Comparison of ENCODE assay signal across 8 mouse cellular contexts in the genomic region with DNA sequence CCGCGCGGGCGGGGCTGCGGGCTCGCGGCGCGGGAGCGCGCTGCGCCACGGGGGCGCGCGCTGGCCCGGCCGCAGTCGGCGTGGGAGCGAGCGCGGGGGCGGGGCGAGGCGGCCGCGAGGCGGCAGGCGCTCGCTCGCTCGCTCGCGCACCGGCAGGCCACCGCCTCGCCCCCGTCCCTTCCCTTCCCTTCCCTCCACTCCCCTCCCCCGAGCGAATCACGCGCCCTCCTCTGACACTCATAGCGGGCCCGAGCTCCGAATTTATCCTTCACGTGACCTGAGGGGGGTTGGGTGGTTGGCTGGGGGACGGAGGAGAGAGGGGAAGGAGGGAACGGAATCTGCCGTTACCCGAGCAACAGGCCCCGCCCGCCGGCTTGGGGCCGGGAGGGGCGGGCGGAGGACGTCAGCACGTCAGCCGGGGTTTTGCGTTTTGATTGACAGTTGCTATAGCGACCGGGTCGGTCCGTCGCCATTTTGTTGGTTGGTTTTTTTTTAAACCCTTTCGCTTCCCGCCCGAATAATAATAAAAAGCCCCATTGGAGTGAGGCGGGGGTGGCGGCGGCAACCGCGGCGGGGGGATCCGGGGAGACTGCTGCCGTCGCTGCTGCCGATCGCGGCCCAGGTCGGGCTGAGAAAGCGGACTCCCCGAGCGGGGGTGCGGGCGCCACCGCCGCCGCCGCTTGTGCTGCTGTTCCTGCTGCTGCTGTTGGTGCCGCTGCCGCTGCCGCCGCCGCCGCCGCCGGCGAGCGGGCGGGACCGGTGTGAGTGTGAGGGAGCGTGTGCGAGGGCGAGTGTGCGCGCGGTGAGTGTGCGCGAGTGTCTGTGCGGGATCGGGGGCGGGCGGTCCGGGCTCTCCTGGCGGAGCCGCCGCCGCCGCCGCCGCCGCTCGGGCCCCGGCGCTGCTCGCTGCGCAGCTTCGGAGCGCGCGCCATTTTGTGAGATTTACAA. TPM values are rescaled to one million over a fixed set of nuclear protein-coding genes. Genes with fewer than 3 reads are reported as not detected.
DNase-seq lines count a peak whose midpoint lies in the region; ATAC-seq lines count a peak whose summit lies in the region.

A gene (plus strand): TSS at position 782 of the 948 bp plus-strand sequence.

- DNase-seq in adipocyte (ENCODE audit: low spot score) = peak; percentile 100
- DNase-seq in embryo, embryonic 10 days (ENCODE audit: low spot score) = peak; percentile 95
- peak; percentile 99 for DNase-seq in gastrocnemius, postnatal 10 days
- peak; percentile 100 for DNase-seq in induced T-regulatory cell, adult 2 months (ENCODE audit: low read depth)
- DNase-seq in left cerebral cortex, adult 9 months (ENCODE audit: low spot score in 2 of 2) = peak; percentile 96 to 98
- DNase-seq in right cerebral cortex, postnatal 14 days = peak; percentile 98
- DNase-seq in urinary bladder, postnatal 36 days (ENCODE audit: low spot score in 2 of 2) = peak; percentile 98 to 99

- peak; percentile 78 for ATAC-seq in megakaryocyte progenitor cell, adult 5-6 weeks (replicated peaks; ENCODE audit: poor library complexity)

RNA-seq across cellular contexts. Expression of the gene that starts here (rescaled TPM):
- 10 to 100 TPM; 83.9 to 93.5 TPM for total RNA-seq in gastrocnemius, postnatal 10 days (2021)
- total RNA-seq in megakaryocyte progenitor cell, adult 5-6 weeks (2015) = 60.8 and 65.6 TPM in 2 replicates
- total RNA-seq in megakaryocyte progenitor cell, adult 5-6 weeks (2017) = 49.4 and 58.3 TPM in 2 replicates

Comparison
In these comparisons a context has a peak if more than half of its experiments do, and no peak if none do; other contexts are left out.
1. Peak in every context shown above with its lines: DNase-seq and ATAC-seq.